Mouse (Mus musculus) embryonic facial prominence, embryonic 12.5 days (tissue): Measurements from ENCODE around the gene Filip1l. TPM values are rescaled to one million over a fixed set of nuclear protein-coding genes. Genes with fewer than 3 reads are reported as not detected.
"Not testable (repeated sequence)": the region's sequence is repeated elsewhere in the genome, so short reads cannot be mapped to it uniquely, and the experiment has no call there.

Experiments
- ATAC-seq: fragments of 200-750 bp; cut with Nextera tagmentation; 2 replicates; pipeline ENCODE4 v1.8.0; 2017; ENCODE audit not compliant: insufficient number of reproducible peaks, insufficient read depth, low FRiP score, low TSS enrichment
- H3K27ac ChIP-seq: fragments of 300-500 bp; sonication (generic); 2 replicates; pipeline ENCODE4 v1.5.1; 2016; ENCODE audit warnings: mild to moderate bottlenecking
- H3K27me3 ChIP-seq: fragments of 300-500 bp; sonication (generic); 2 replicates; pipeline ENCODE4 v1.6.1; 2016; ENCODE audit warnings: mild to moderate bottlenecking, moderate library complexity
- H3K36me3 ChIP-seq: fragments of 300-500 bp; sonication (generic); 2 replicates; pipeline ENCODE4 v1.6.1; 2016; ENCODE audit warnings: mild to moderate bottlenecking
- H3K4me1 ChIP-seq: fragments of 300-500 bp; sonication (generic); 2 replicates; pipeline ENCODE4 v1.6.1; 2016
- H3K4me2 ChIP-seq: fragments of 300-500 bp; sonication (generic); replicated peaks from 2 replicates; pipeline ENCODE4 v1.6.1; 2016; ENCODE audit warnings: mild to moderate bottlenecking, moderate library complexity
- H3K4me3 ChIP-seq: fragments of 300-500 bp; sonication (generic); 2 replicates; pipeline ENCODE4 v1.5.1; 2016; ENCODE audit warnings: mild to moderate bottlenecking
- H3K9ac ChIP-seq: fragments of 300-500 bp; sonication (generic); 2 replicates; pipeline ENCODE4 v1.6.1; 2016; ENCODE audit warnings: mild to moderate bottlenecking, moderate library complexity
- H3K9me3 ChIP-seq: fragments of 300-500 bp; sonication (generic); 2 replicates; pipeline ENCODE4 v1.6.1; 2016; ENCODE audit warnings: mild to moderate bottlenecking, moderate library complexity
- WGBS: fragments of 180-500 bp; shearing (Covaris S2); methylation state at CpG from one replicate; pipeline ENCODE4 v1.1.7; 2016; 5-methylcytosine and 5-hydroxymethylcytosine counted together
- polyA plus RNA-seq: library from polyadenylated mRNA; unstranded; fragments of >200 nt; fragmentation: Nextera tagmentation; extraction: Ambion mirVana; gene quantifications from 2 replicates; pipeline ENCODE4 v1.2.1, GENCODE M21; 2016

Filip1l gene
- polyA plus RNA-seq, 1 experiment from 2014 or later = 27.4 TPM

DNA sequence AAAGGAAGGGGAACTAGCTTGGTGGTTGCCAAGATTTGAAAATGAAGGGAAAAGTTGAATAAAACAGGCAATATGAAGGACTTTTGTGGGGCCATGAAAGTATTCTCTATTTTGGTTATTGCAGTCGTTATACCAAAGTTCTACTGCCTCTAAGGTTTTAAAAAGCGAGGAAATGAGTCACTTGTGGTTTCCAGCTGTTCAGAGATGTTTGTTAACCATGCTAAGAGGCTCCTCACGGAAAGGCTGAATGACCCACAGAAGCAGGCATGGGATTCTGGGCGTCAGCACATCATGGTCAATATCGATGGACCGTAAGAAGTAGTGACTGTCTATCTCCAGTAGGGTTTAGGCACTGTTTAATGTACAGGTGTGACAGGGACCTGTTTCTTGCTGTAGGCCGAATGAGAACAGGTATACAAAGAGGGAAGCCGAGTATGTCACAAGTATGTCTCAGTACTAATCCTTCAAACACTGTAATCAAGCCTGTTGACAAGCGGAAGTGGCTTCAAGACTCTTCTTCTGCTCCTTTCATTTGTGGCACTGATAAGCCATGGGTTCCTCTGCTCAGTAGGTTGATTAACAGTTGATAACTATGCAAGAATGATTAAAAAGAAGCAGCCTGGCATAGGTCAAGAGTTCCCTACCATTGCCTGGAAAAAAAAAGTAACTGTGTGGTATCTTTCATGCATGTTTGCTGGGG, 25.9 kb downstream of the Filip1l start:
- Histone ChIP-seq H3K4me2 (no peak overlapping the region), H3K4me1 (peaks cover 13% of the 10 kb centered on the region), H3K9ac (no peak overlapping the region), H3K27ac (0 out of 2 replicates have a peak overlapping the region, but pooled peaks have one; percentile 0), H3K9me3 (no peaks in the 10 kb centered on the region), H3K27me3 (no peaks in the 10 kb centered on the region), H3K4me3 (no peak overlapping the region), H3K36me3 (no peaks in the 10 kb centered on the region)
- 86% methylated on average over 9 of the region's 9 CpGs for WGBS
- ATAC-seq = no peak

DNA sequence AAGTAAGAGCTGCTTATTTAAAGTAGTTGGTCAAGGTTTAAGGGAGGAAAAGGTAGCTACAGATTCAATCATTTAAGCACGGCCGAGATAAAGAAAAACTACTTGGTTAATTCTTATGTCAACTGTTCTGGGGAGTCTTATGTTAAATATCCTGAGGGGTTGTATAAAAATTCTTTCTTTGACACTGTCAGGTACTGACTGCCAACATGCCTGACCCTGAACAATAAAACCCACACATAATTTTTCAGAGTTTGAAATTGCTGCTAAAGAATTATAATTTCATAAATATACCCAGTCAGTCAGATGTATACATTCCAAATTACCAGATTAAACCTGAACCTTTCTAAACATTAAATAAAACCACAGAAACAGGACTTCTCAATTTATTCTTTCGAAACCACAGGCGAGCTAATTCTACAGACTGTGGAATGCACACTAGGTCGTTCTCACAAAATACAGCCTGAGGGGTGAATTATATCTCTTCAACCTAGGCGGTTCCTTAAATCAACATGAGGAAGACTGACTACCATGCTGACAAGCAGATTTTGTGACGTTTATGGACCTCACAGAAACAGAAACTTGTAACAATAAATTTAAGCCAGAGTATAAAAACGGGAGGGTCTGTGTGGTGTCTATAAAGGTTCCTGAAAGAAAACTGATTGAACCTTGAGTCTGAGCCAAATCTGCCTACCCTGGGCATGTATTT, 30.5 kb downstream of the Filip1l start:
- H3K4me1 ChIP-seq = peaks cover 13% of the 10 kb centered on the region
- peak overlapping the region; percentile 54; the same call in 1 of the 2 replicates for H3K27ac ChIP-seq
- ATAC-seq = peak; percentile 61

DNA sequence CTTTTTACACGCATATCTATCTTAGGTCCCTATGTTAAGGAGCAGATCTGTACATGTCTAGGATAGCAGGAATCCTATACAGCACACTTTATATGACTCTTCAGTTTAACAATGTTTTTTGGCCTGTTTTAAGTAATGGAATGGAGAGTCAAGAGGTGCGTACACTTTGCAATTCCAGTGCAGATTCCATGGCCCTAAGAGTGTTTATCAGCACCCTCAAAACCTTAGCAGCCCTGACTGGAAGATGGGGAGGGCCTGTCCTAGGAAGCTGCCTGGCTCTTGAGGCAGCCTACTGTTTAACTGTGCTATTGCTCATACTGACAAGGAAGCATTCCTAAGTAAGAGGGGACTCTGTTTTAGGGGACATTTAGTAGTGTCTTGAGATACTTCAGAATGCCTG, 31.4 kb downstream of the Filip1l start:
- WGBS = 90% methylated on average over 2 of the region's 2 CpGs
- no peak for ATAC-seq
- H3K27ac ChIP-seq = peak overlapping the region; percentile 54; the same call in 1 of the 2 replicates

More for the DNA sequence above, 30.5 kb downstream of the Filip1l start:
- Histone ChIP-seq H3K4me3 (no peak overlapping the region), H3K27me3 (no peaks in the 10 kb centered on the region), H3K4me2 (no peak overlapping the region), H3K9me3 (no peaks in the 10 kb centered on the region), H3K36me3 (no peaks in the 10 kb centered on the region), H3K9ac (no peak overlapping the region)
- 35% methylated on average over 8 of the region's 8 CpGs for WGBS

DNA sequence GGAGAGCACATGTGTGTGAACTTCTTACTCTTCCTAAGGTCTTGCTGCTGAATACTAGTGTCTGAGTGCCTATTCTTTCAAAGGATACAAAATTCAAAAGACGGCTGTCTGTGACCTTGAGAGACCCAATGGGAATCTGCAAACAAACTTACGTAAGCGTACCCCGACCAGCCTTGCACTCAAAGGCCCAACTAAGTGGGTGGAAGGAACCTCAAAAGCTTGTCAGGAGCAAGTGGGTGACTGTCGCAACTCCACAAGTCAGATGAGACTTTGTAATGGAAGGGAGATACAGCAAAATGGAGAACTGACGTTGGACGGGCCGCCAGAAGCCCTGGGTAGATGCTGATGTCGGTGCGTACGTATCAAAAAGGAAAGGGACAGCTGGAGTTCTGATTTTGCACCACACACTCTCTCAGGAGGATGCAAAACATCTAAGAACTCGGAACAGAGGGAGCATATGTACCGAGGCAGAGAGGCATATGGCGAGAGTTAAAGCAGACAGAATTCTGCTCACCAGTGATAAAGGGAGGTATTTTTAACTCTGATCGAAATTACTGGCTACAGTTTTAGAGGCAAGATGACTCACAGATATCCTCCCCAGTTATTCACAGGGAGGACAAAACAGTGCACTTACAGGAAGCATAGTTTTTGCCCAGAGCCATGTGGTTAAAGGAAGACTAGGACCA, 36.8 kb downstream of the Filip1l start:
- Histone ChIP-seq H3K36me3 (no peaks in the 10 kb centered on the region), H3K4me1 (no peaks in the 10 kb centered on the region), H3K27me3 (no peaks in the 10 kb centered on the region), H3K9ac (no peak overlapping the region), H3K27ac (no peak overlapping the region), H3K4me2 (no peak overlapping the region), H3K9me3 (no peaks in the 10 kb centered on the region), H3K4me3 (no peak overlapping the region)
- no peak for ATAC-seq
- WGBS = 85% methylated on average over 15 of the region's 15 CpGs

More for the DNA sequence above, 31.4 kb downstream of the Filip1l start:
- Histone ChIP-seq H3K9ac (no peak overlapping the region), H3K9me3 (no peaks in the 10 kb centered on the region), H3K27me3 (no peaks in the 10 kb centered on the region), H3K4me3 (no peak overlapping the region), H3K4me2 (no peak overlapping the region), H3K36me3 (no peaks in the 10 kb centered on the region), H3K4me1 (peaks cover 13% of the 10 kb centered on the region)

DNA sequence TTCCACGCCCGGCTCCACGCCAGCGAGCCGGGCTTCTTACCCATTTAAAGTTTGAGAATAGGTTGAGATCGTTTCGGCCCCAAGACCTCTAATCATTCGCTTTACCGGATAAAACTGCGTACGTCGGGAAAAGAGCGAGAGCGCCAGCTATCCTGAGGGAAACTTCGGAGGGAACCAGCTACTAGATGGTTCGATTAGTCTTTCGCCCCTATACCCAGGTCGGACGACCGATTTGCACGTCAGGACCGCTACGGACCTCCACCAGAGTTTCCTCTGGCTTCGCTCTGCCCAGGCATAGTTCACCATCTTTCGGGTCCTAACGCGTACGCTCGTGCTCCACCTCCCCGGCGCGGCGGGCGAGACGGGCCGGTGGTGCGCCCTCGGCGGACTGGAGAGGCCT, 38.3 kb downstream of the Filip1l start:
- not testable (repeated sequence) for H3K4me3 ChIP-seq, H3K27ac ChIP-seq, H3K9me3 ChIP-seq, ATAC-seq, H3K9ac ChIP-seq, H3K36me3 ChIP-seq, H3K4me2 ChIP-seq, H3K4me1 ChIP-seq, H3K27me3 ChIP-seq
- WGBS = 36% methylated on average over 29 of the region's 39 CpGs

DNA sequence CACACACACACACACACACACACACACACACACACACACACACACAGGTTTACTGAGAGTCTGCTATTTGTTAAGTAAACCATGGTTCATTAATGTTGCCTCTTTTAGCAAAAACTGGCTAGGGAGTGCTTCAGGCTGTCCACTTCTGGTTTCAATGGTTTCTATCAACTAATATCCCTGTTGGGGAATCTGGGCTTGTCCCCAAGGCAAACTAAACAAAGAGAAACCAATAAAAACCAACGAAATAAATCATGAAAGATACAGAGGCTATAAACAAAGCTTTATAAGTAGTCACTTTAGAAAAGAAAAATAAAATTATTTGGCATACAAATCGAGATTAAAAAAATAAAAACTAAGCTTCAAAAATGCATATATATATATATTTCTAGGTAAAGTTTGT, 39.6 kb downstream of the Filip1l start:
- no peaks in the 10 kb centered on the region for H3K9me3 ChIP-seq
- H3K36me3 ChIP-seq = no peaks in the 10 kb centered on the region
- WGBS = 74% methylated on average over 2 of the region's 2 CpGs
- no peak overlapping the region for H3K9ac ChIP-seq
- no peak overlapping the region for H3K27ac ChIP-seq
- no peak overlapping the region for H3K4me3 ChIP-seq
- ATAC-seq = no peak
- 0 out of 2 replicates have a peak, but pooled peaks cover under 1% of the 10 kb centered on the region for H3K4me1 ChIP-seq
- no peaks in the 10 kb centered on the region for H3K27me3 ChIP-seq
- H3K4me2 ChIP-seq = no peak overlapping the region

DNA sequence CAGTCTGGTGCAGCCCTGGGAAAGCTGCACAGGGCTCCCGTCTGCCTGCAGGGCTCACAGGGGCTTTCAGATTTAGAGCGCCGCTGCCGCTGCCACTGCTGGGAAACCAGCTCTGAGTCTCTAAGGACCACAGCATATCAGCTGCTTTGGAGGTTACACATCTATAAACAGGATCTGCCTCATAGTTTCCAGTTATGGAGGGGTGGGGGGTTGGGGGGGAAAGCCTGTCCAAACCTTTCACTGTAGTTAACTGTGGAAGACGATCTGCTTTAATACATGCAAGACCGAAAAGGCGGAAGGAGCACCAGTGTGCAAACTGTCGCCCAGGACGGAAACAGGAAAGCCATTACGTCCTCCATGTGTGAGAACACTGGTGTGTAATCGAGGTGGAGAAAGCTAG, 40.3 kb downstream of the Filip1l start:
- Histone ChIP-seq H3K4me1 (peaks cover 7% of the 10 kb centered on the region; the same call in 1 of the 2 replicates), H3K27ac (no peak overlapping the region), H3K9me3 (no peaks in the 10 kb centered on the region), H3K4me3 (no peak overlapping the region), H3K9ac (no peak overlapping the region), H3K4me2 (no peak overlapping the region), H3K36me3 (no peaks in the 10 kb centered on the region), H3K27me3 (no peaks in the 10 kb centered on the region)
- ATAC-seq = no peak
- WGBS = 50% methylated on average over 11 of the region's 11 CpGs

DNA sequence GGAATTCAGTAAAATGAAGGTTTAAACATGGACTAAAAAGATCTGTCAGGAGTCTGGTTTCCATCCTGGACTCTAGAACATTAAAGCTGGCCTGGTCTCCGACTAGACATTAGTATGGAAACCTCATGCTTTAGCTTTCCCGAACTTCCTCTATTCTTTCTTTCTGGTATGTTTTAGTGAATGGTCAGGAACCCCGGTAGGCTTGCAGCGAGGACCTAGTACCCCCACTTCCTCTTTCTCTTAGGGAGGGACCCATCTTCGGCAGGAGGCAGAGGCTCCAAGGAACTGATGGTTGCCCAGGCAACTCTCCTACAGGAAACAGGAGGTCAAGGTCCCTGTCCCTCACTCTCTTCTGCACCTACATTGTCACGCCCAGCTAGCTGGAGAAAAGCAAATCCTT, 43.4 kb downstream of the Filip1l start:
- no peak for ATAC-seq
- WGBS = 75% methylated on average over 6 of the region's 6 CpGs
- peaks cover 11% of the 10 kb centered on the region; the same call in 1 of the 2 replicates for H3K4me1 ChIP-seq

DNA sequence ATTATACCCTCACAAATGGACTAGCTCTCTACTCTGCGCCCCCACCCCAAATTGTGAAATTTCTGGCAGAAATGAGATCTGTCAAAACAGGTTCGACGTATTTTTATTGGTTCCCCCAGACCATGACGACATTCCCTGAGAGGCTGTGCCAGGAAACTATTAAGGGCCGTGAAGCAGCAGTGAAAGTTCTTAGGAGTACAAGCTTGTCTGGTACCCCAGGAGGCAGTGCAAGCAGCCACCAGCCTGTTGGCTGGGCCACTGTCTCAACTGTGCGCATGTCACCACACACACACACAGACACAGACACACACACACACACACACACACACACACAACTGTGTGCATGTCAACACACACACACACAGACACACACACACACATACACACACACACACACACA, 45.0 kb downstream of the Filip1l start:
- no peak overlapping the region for H3K4me2 ChIP-seq
- no peak overlapping the region for H3K9ac ChIP-seq
- no peak overlapping the region for H3K4me3 ChIP-seq
- H3K27ac ChIP-seq = 0 out of 2 replicates have a peak overlapping the region, but pooled peaks have one; percentile 43
- H3K36me3 ChIP-seq = no peaks in the 10 kb centered on the region
- peaks cover 13% of the 10 kb centered on the region; the same call in 1 of the 2 replicates for H3K4me1 ChIP-seq
- WGBS = 50% methylated on average over 6 of the region's 6 CpGs
- H3K27me3 ChIP-seq = no peaks in the 10 kb centered on the region
- H3K9me3 ChIP-seq = no peaks in the 10 kb centered on the region
- peak; percentile 11; the same call in 1 of the 2 replicates for ATAC-seq

More for the DNA sequence above, 43.4 kb downstream of the Filip1l start:
- H3K27me3 ChIP-seq = no peaks in the 10 kb centered on the region
- no peaks in the 10 kb centered on the region for H3K36me3 ChIP-seq
- H3K4me3 ChIP-seq = no peak overlapping the region
- H3K9ac ChIP-seq = no peak overlapping the region
- no peak overlapping the region for H3K4me2 ChIP-seq
- no peak overlapping the region for H3K27ac ChIP-seq
- no peaks in the 10 kb centered on the region for H3K9me3 ChIP-seq

DNA sequence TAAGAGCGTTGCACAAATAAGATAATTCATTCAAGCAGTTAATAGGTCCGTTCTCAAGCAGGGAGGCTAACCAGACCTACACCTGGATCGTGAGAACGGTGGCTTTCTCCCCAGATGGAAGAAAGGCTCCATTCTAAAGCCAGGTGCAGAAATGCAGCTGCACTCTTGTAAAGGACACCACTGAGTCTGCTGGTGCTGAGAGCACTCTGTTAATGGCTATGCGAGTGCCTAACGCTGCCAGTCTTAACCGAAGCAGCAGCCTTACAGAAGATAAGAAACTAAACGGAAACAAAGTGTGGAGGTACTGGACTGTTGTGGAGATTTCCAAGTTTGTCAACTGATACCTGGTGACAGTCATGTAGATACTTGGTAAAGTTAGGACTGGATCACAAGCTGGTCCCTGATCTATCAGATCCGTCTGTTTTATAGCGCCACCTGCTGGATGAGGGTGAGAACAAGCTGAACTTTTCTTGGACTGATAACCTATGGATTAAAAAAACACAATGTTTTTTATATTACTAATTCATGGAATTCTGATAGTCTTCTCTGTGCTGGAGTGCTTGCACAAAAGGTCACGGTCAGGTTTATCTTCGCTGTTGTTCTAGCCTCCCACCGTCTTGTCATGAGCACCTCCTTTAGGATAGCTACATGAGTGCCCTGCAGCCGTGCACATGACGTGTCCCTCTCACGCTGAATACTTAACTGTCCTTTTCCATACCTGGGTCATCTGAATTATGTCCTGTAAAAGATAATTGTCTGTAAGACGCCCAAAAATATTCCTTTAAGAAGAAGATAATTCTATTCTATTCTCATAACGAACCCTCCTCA, 45.7 kb downstream of the Filip1l start:
- H3K4me1 ChIP-seq = peaks cover 17% of the 10 kb centered on the region; the same call in 1 of the 2 replicates
- no peak overlapping the region for H3K4me2 ChIP-seq
- no peak overlapping the region for H3K4me3 ChIP-seq
- H3K9me3 ChIP-seq = no peaks in the 10 kb centered on the region
- H3K9ac ChIP-seq = no peak overlapping the region
- ATAC-seq = no peak
- 54% methylated on average over 18 of the region's 18 CpGs for WGBS
- no peaks in the 10 kb centered on the region for H3K27me3 ChIP-seq
- 0 out of 2 replicates have a peak overlapping the region, but pooled peaks have one; percentile 43 for H3K27ac ChIP-seq
- H3K36me3 ChIP-seq = no peaks in the 10 kb centered on the region

DNA sequence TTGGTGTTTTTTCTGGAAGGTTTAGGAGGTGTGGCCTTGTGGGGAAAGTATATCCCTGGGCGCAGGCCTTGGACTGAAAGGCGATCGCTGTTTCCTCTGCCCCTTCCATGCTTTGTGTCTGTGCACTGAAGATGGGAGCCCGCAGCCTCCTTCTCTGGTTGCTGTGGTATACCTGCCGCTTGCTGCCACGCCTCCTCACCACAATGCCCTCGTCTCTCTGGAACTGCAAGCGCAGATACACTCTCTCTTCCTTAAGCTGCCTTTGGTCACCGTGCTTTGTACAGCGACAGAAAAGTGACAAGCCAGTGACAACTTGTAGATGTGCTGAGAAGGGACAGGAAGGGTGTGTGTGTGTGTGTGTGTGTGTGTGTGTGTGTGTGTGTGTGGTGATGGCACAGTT, 46.7 kb downstream of the Filip1l start:
- Histone ChIP-seq H3K36me3 (no peaks in the 10 kb centered on the region), H3K9ac (no peak overlapping the region), H3K4me1 (peaks cover 26% of the 10 kb centered on the region), H3K4me3 (no peak overlapping the region), H3K27ac (no peak overlapping the region), H3K4me2 (no peak overlapping the region), H3K27me3 (no peaks in the 10 kb centered on the region), H3K9me3 (no peaks in the 10 kb centered on the region)
- WGBS = 79% methylated on average over 10 of the region's 10 CpGs
- no peak for ATAC-seq
